Mouse (Mus musculus): ENCODE results near the gene Rfc5. TPM values are rescaled to one million over a fixed set of nuclear protein-coding genes. Genes with fewer than 3 reads are reported as not detected.
"Not testable (repeated sequence)": the region's sequence is repeated elsewhere in the genome, so short reads cannot be mapped to it uniquely, and the experiment has no call there.

Gene Rfc5
- polyA plus RNA-seq, 1 experiment from 2014 or later, result 97.7 TPM

GRCm38 (mm10) chr5:117383198-117383597 lies 5.6 kb downstream of the Rfc5 start:
- ATAC-seq (ENCODE audit: low FRiP score) (no peak), DNase-seq (ENCODE audit: low spot score, missing footprints) (no peak)
- H3K4me2 ChIP-seq, result no peak overlapping the region
- H3K9ac ChIP-seq (ENCODE audit: low read length), result no peak overlapping the region
- H3K27me3 ChIP-seq (ENCODE audit: control insufficient read depth, insufficient read depth, low read length), result no peaks in the 10 kb centered on the region
- 77% methylated on average over 12 of the region's 12 CpGs for WGBS
- H3K4me1 ChIP-seq (ENCODE audit: control insufficient read depth, insufficient read depth, low read length), result peaks cover 6% of the 10 kb centered on the region
- no peaks in the 10 kb centered on the region for H3K9me3 ChIP-seq (ENCODE audit: control insufficient read depth, low read length)
- H3K36me3 ChIP-seq (ENCODE audit: control insufficient read depth, insufficient read depth, low read length), result peaks cover 14% of the 10 kb centered on the region
- no peak overlapping the region for H3K27ac ChIP-seq (ENCODE audit: low read depth, low read length)
- no peak overlapping the region for H3K4me3 ChIP-seq (ENCODE audit: low read depth, low read length)

GRCm38 (mm10) chr5:117381785-117382184 lies 7.1 kb downstream of the Rfc5 start:
- no peak for DNase-seq (ENCODE audit: low spot score, missing footprints)
- Histone ChIP-seq H3K9ac (ENCODE audit: low read length) (no peak overlapping the region), H3K4me3 (ENCODE audit: low read depth, low read length) (no peak overlapping the region), H3K4me2 (no peak overlapping the region), H3K27ac (ENCODE audit: low read depth, low read length) (no peak overlapping the region), H3K36me3 (ENCODE audit: control insufficient read depth, insufficient read depth, low read length) (peaks cover 17% of the 10 kb centered on the region), H3K9me3 (ENCODE audit: control insufficient read depth, low read length) (no peaks in the 10 kb centered on the region), H3K27me3 (ENCODE audit: control insufficient read depth, insufficient read depth, low read length) (no peaks in the 10 kb centered on the region), H3K4me1 (ENCODE audit: control insufficient read depth, insufficient read depth, low read length) (no peaks in the 10 kb centered on the region)
- WGBS, result 81% methylated on average over 7 of the region's 7 CpGs
- ATAC-seq (ENCODE audit: low FRiP score), result no peak

GRCm38 (mm10) chr5:117380199-117380598 lies 8.6 kb downstream of the Rfc5 start:
- Histone ChIP-seq H3K4me3 (ENCODE audit: low read depth, low read length) (no peak overlapping the region), H3K4me2 (no peak overlapping the region), H3K27ac (ENCODE audit: low read depth, low read length) (no peak overlapping the region), H3K9ac (ENCODE audit: low read length) (no peak overlapping the region), H3K27me3 (ENCODE audit: control insufficient read depth, insufficient read depth, low read length) (no peaks in the 10 kb centered on the region), H3K36me3 (ENCODE audit: control insufficient read depth, insufficient read depth, low read length) (peaks cover 20% of the 10 kb centered on the region), H3K9me3 (ENCODE audit: control insufficient read depth, low read length) (no peaks in the 10 kb centered on the region), H3K4me1 (ENCODE audit: control insufficient read depth, insufficient read depth, low read length) (no peaks in the 10 kb centered on the region)
- ATAC-seq (ENCODE audit: low FRiP score) (no peak), DNase-seq (ENCODE audit: low spot score, missing footprints) (no peak)
- 86% methylated on average over 4 of the region's 4 CpGs for WGBS

- WGBS, result 93% methylated on average over 14 of the region's 14 CpGs
- H3K36me3 ChIP-seq (ENCODE audit: control insufficient read depth, insufficient read depth, low read length), result peaks cover 20% of the 10 kb centered on the region
- H3K9me3 ChIP-seq (ENCODE audit: control insufficient read depth, low read length); H3K4me2 ChIP-seq; H3K9ac ChIP-seq (ENCODE audit: low read length); H3K27me3 ChIP-seq (ENCODE audit: control insufficient read depth, insufficient read depth, low read length); H3K4me3 ChIP-seq (ENCODE audit: low read depth, low read length); ATAC-seq (ENCODE audit: low FRiP score); H3K4me1 ChIP-seq (ENCODE audit: control insufficient read depth, insufficient read depth, low read length); DNase-seq (ENCODE audit: low spot score, missing footprints); H3K27ac ChIP-seq (ENCODE audit: low read depth, low read length): not testable (repeated sequence)
Observed at GRCm38 (mm10) chr5:117377731-117378130, 11.1 kb downstream of the Rfc5 start.

GRCm38 (mm10) chr5:117376331-117376761 lies 12.5 kb downstream of the Rfc5 start:
- Histone ChIP-seq H3K4me2 (no peak overlapping the region), H3K27ac (ENCODE audit: low read depth, low read length) (no peak overlapping the region), H3K27me3 (ENCODE audit: control insufficient read depth, insufficient read depth, low read length) (no peaks in the 10 kb centered on the region), H3K4me1 (ENCODE audit: control insufficient read depth, insufficient read depth, low read length) (no peaks in the 10 kb centered on the region), H3K9ac (ENCODE audit: low read length) (no peak overlapping the region), H3K36me3 (ENCODE audit: control insufficient read depth, insufficient read depth, low read length) (peaks cover 18% of the 10 kb centered on the region), H3K4me3 (ENCODE audit: low read depth, low read length) (no peak overlapping the region), H3K9me3 (ENCODE audit: control insufficient read depth, low read length) (no peaks in the 10 kb centered on the region)
- ATAC-seq (ENCODE audit: low FRiP score), result no peak
- WGBS, result 85% methylated on average over 11 of the region's 11 CpGs
- no peak for DNase-seq (ENCODE audit: low spot score, missing footprints)

- Histone ChIP-seq H3K4me3 (ENCODE audit: low read depth, low read length) (no peak overlapping the region), H3K9ac (ENCODE audit: low read length) (no peak overlapping the region), H3K4me1 (ENCODE audit: control insufficient read depth, insufficient read depth, low read length) (no peaks in the 10 kb centered on the region), H3K27ac (ENCODE audit: low read depth, low read length) (no peak overlapping the region), H3K9me3 (ENCODE audit: control insufficient read depth, low read length) (no peaks in the 10 kb centered on the region), H3K36me3 (ENCODE audit: control insufficient read depth, insufficient read depth, low read length) (peaks cover 16% of the 10 kb centered on the region), H3K4me2 (no peak overlapping the region), H3K27me3 (ENCODE audit: control insufficient read depth, insufficient read depth, low read length) (no peaks in the 10 kb centered on the region)
- DNase-seq (ENCODE audit: low spot score, missing footprints) (no peak), ATAC-seq (ENCODE audit: low FRiP score) (no peak)
- 92% methylated on average over 7 of the region's 7 CpGs for WGBS
Observed at GRCm38 (mm10) chr5:117374372-117375049, 14.3 kb downstream of the Rfc5 start.

- Histone ChIP-seq H3K9me3 (ENCODE audit: control insufficient read depth, low read length) (no peaks in the 10 kb centered on the region), H3K4me2 (no peak overlapping the region), H3K4me3 (ENCODE audit: low read depth, low read length) (no peak overlapping the region), H3K27me3 (ENCODE audit: control insufficient read depth, insufficient read depth, low read length) (no peaks in the 10 kb centered on the region), H3K36me3 (ENCODE audit: control insufficient read depth, insufficient read depth, low read length) (peaks cover 14% of the 10 kb centered on the region), H3K9ac (ENCODE audit: low read length) (no peak overlapping the region), H3K27ac (ENCODE audit: low read depth, low read length) (no peak overlapping the region), H3K4me1 (ENCODE audit: control insufficient read depth, insufficient read depth, low read length) (no peaks in the 10 kb centered on the region)
- 94% methylated on average over 9 of the region's 9 CpGs for WGBS
- no peak for ATAC-seq (ENCODE audit: low FRiP score)
- no peak for DNase-seq (ENCODE audit: low spot score, missing footprints)
Observed at GRCm38 (mm10) chr5:117373418-117373817, 15.4 kb downstream of the Rfc5 start.

GRCm38 (mm10) chr5:117370592-117370991 lies 18.3 kb downstream of the Rfc5 start:
- no peak overlapping the region for H3K9ac ChIP-seq (ENCODE audit: low read length)
- WGBS, result 89% methylated on average over 10 of the region's 10 CpGs
- H3K36me3 ChIP-seq (ENCODE audit: control insufficient read depth, insufficient read depth, low read length), result peaks cover 11% of the 10 kb centered on the region
- H3K9me3 ChIP-seq (ENCODE audit: control insufficient read depth, low read length), result no peaks in the 10 kb centered on the region
- no peak overlapping the region for H3K4me3 ChIP-seq (ENCODE audit: low read depth, low read length)
- no peak overlapping the region for H3K4me2 ChIP-seq
- no peaks in the 10 kb centered on the region for H3K27me3 ChIP-seq (ENCODE audit: control insufficient read depth, insufficient read depth, low read length)
- H3K4me1 ChIP-seq (ENCODE audit: control insufficient read depth, insufficient read depth, low read length), result no peaks in the 10 kb centered on the region
- ATAC-seq (ENCODE audit: low FRiP score) (no peak), DNase-seq (ENCODE audit: low spot score, missing footprints) (no peak)
- H3K27ac ChIP-seq (ENCODE audit: low read depth, low read length), result no peak overlapping the region

GRCm38 (mm10) chr5:117367206-117367605 lies 21.6 kb downstream of the Rfc5 start:
- Histone ChIP-seq H3K4me3 (ENCODE audit: low read depth, low read length) (no peak overlapping the region), H3K9ac (ENCODE audit: low read length) (no peak overlapping the region), H3K4me1 (ENCODE audit: control insufficient read depth, insufficient read depth, low read length) (no peaks in the 10 kb centered on the region), H3K27ac (ENCODE audit: low read depth, low read length) (no peak overlapping the region), H3K9me3 (ENCODE audit: control insufficient read depth, low read length) (no peaks in the 10 kb centered on the region), H3K4me2 (no peak overlapping the region), H3K36me3 (ENCODE audit: control insufficient read depth, insufficient read depth, low read length) (peaks cover 10% of the 10 kb centered on the region), H3K27me3 (ENCODE audit: control insufficient read depth, insufficient read depth, low read length) (no peaks in the 10 kb centered on the region)
- no peak for ATAC-seq (ENCODE audit: low FRiP score)
- 67% methylated on average over 8 of the region's 8 CpGs for WGBS
- DNase-seq (ENCODE audit: low spot score, missing footprints), result no peak
